Mouse (Mus musculus): ENCODE measurements around the gene 1700029F12Rik. TPM values are rescaled to one million over a fixed set of nuclear protein-coding genes. Genes with fewer than 3 reads are reported as not detected.
"Not testable (repeated sequence)": the region's sequence is repeated elsewhere in the genome, so short reads cannot be mapped to it uniquely, and the experiment has no call there.

Gene 1700029F12Rik
- total and polyA plus RNA-seq, 3 experiments, result not detected

DNA sequence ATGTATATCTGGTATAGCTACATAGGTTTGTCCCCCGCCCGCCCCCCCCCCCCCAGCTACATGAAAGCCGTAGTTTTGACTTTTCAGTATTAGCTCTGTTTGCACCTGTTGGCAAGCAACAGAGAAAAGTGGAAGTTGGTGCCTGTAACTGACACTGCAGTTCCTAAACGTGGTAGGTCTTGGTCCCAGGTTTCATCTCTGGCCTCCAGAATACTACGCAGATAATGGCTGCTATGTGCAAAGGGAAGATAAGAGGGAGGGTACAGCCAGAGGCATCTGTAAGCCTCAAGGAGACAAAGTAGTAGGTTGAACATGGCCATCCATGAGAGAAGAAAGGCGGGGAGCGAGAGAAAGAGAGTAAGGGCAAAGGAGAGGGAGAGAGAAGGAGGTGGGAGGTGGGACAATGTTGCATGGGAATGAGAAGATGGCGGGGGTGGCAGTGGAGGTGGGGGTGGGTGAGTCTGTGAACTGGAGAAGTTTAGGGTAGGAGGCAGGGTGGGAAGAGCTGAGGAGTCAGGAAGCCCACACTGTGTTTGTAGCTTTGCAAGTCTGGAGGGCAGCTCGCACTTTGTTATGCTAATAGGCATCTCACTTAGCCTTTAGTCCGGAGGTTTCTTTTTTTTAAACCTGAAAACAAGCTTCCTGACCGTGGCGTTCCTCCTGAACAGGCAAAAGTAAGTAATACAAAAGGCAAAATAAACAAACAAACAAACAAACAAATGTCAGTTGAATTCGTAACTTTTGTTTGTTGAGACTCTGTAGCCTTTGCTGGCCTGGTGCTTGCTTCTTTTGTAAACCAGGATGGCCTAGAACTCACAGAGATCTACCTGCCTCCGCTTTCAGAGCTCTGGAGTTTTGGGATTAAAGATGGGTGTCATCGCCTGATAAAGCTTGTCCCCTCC, 32.7 kb upstream of the 1700029F12Rik start, which contains the start of gene Fam169a:
Gene Fam169a (plus strand): TSS at position 638 of the 902 bp plus-strand sequence.
- TF ChIP-seq SMC3 (IDR thresholded peaks at IDR 0.05; ENCODE audit: low read depth, low read length) (no peak), MYC (IDR thresholded peaks at IDR 0.05; ENCODE audit: low read depth, low read length) (no peak), TBP (conservative IDR thresholded peaks at IDR 0.05; ENCODE audit: low read depth, low read length) (no peak), GABPA (IDR thresholded peaks at IDR 0.05; ENCODE audit: insufficient replicate concordance, low read depth, low read length) (no peak), ETS1 (conservative IDR thresholded peaks at IDR 0.05; ENCODE audit: low read depth, low read length) (no peak), UBTF (IDR thresholded peaks at IDR 0.05; ENCODE audit: low read depth, low read length) (no peak), MXI1 (IDR thresholded peaks at IDR 0.05; ENCODE audit: low read depth, low read length) (no peak), USF2 (conservative IDR thresholded peaks at IDR 0.05; ENCODE audit: low read depth, low read length) (no peak), CHD2 (IDR thresholded peaks at IDR 0.05; ENCODE audit: low read length) (no peak), JUND (conservative IDR thresholded peaks at IDR 0.05; ENCODE audit: low read depth, low read length) (no peak), SIN3A (IDR thresholded peaks at IDR 0.05; ENCODE audit: low read length) (no peak), NRF1 (IDR thresholded peaks at IDR 0.05; ENCODE audit: low read depth, low read length) (no peak), MAZ (IDR thresholded peaks at IDR 0.05; ENCODE audit: low read depth, low read length) (no peak), CTCF (conservative IDR thresholded peaks at IDR 0.05 in 1 of 2, IDR thresholded peaks at IDR 0.05 in 1 of 2; ENCODE audit: low read depth in 2 of 2, low read length in 2 of 2) (no peak)
- H3K4me1 ChIP-seq (ENCODE audit: control insufficient read depth in 1 of 2, insufficient read depth in 2 of 2), result peaks cover 0 to 5% of the 10 kb centered on the region in 2 experiments; a peak in 2 of 4 replicates

DNA sequence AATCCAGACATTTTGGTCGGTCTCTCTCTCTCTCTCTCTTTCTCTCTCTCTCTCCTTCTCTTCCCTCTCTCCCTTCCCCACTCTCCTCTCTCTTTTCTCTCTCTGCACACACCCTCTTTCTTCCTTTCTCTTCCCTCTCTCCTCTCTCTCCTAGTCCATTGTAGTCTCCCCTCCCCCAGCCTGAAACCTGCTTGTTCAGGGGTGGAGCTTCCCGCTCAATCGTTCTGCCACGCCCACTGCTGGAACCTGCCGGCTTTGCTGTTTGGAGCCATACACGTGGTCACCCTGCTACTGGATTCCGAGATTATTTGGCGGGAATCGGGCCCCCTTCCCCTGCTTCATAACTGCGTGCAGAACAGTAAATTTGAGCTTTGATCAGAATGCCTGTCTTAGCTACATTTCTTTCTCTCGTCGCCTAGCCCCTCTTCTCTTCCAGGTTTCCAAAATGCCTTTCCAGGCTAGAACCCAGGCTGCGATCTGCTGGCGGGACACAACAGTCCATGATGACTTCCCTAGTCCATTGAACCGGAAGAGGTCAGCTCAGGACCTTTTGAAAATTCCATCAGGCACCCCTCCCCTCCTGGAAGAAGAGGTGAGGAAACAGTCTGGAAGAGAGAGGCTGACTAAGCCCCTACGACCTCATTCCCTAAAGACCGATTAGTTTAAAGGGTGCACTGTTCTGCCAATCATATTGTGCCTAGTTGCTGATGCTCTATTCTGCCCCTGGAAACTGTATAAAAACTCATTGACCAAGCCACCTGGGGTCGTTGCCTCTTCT, 30.9 kb upstream of the 1700029F12Rik start:
- H3K9me3 ChIP-seq (replicated peaks; ENCODE audit: low read length); H3K36me3 ChIP-seq (replicated peaks in 1 of 2; ENCODE audit: control insufficient read depth in 1 of 2, insufficient read depth in 1 of 2, low read length in 1 of 2); H3K79me2 ChIP-seq (replicated peaks; ENCODE audit: control insufficient read depth, extremely low read depth, insufficient read depth, poor library complexity, severe bottlenecking); H3K4me2 ChIP-seq (ENCODE audit: insufficient read depth, low read depth, poor library complexity, severe bottlenecking); H3K4me1 ChIP-seq (ENCODE audit: control insufficient read depth in 1 of 2, insufficient read depth in 2 of 2); H3K4me3 ChIP-seq (replicated peaks in 1 of 3; ENCODE audit: low read depth in 2 of 3, low read length in 2 of 3, poor library complexity in 1 of 3); H3K9ac ChIP-seq (ENCODE audit: insufficient read depth, low read depth); H3K27ac ChIP-seq (ENCODE audit: insufficient read depth, low read depth); in situ Hi-C loops (cut with MboI; ENCODE audit: low pct_ligation_motif_present, low pct_unique_long_range_greater_than_20kb, low sequenced_read_pairs); H3K27me3 ChIP-seq (replicated peaks); DNase-seq (ENCODE audit: extremely low read depth); dilution Hi-C loops (cut with MboI; ENCODE audit: extremely low pct_ligation_motif_present, extremely low pct_unique_long_range_greater_than_20kb, low sequenced_read_pairs): not testable (repeated sequence)

More for the DNA sequence above, 32.7 kb upstream of the 1700029F12Rik start, which contains the start of gene Fam169a:
- Histone ChIP-seq H3K9ac (ENCODE audit: insufficient read depth, low read depth) (no peak within 1 kb of the TSS), H3K9me3 (replicated peaks; ENCODE audit: low read length) (peaks cover 5% of the 10 kb centered on the region), H3K27me3 (replicated peaks) (no peaks in the 10 kb centered on the region), H3K36me3 (replicated peaks in 1 of 2; ENCODE audit: control insufficient read depth in 1 of 2, insufficient read depth in 1 of 2, low read length in 1 of 2) (no peaks in the 10 kb centered on the region), H3K79me2 (replicated peaks; ENCODE audit: control insufficient read depth, extremely low read depth, insufficient read depth, poor library complexity, severe bottlenecking) (no peaks in the 10 kb centered on the region), H3K27ac (ENCODE audit: insufficient read depth, low read depth) (no peak within 1 kb of the TSS), H3K4me3 (replicated peaks in 1 of 3; ENCODE audit: low read depth in 2 of 3, low read length in 2 of 3, poor library complexity in 1 of 3) (no peak within 1 kb of the TSS), H3K4me2 (ENCODE audit: insufficient read depth, low read depth, poor library complexity, severe bottlenecking) (no peak within 1 kb of the TSS)
- dilution Hi-C loops (cut with MboI; ENCODE audit: extremely low pct_ligation_motif_present, extremely low pct_unique_long_range_greater_than_20kb, low sequenced_read_pairs) (no loop called here), in situ Hi-C loops (cut with MboI; ENCODE audit: low pct_ligation_motif_present, low pct_unique_long_range_greater_than_20kb, low sequenced_read_pairs) (no loop called here)
- no peak for DNase-seq (ENCODE audit: extremely low read depth)

Measured in CH12.LX (cell line).